Mouse (Mus musculus) NIH3T3 (cell line): ENCODE results near the gene Mras.

Experiments
- DNase-seq: peaks from one replicate; pipeline ENCODE4 v3.0.0-alpha.2; 2012; ENCODE audit warnings: low read depth

Mras gene

GRCm38 (mm10) chr9:99411785-99412184 lies 25.4 kb downstream of the Mras start:
- no peak for DNase-seq

- DNase-seq = no peak
Observed at GRCm38 (mm10) chr9:99411093-99411492, 26.1 kb downstream of the Mras start.

GRCm38 (mm10) chr9:99409280-99409679 lies 27.9 kb downstream of the Mras start:
- DNase-seq = no peak

- no peak for DNase-seq
Observed at GRCm38 (mm10) chr9:99401288-99401974, 35.8 kb downstream of the Mras start.

DNA sequence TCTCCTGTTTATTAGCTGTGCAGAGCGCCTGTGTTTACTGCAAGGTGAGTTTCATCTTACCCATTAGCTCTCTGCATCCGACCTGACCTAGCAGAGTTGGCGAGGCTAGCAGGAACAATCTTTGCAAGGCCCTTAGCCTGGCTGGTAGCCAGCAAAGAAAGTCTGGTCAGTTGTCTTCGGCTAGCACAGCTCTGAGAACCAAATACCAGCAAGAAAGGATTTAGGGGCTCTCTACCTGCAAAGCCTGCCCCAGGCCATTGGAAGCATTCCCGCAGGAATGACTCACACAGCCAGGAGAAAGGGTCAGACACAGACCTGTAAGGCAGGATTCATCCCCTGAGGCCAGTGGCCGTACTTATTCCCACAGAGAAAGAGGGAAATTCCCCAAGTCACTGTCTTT lies 36.4 kb downstream of the Mras start:
- DNase-seq = peak; percentile 36

- DNase-seq = no peak
Observed at GRCm38 (mm10) chr9:99397056-99397815, 39.9 kb downstream of the Mras start.

DNA sequence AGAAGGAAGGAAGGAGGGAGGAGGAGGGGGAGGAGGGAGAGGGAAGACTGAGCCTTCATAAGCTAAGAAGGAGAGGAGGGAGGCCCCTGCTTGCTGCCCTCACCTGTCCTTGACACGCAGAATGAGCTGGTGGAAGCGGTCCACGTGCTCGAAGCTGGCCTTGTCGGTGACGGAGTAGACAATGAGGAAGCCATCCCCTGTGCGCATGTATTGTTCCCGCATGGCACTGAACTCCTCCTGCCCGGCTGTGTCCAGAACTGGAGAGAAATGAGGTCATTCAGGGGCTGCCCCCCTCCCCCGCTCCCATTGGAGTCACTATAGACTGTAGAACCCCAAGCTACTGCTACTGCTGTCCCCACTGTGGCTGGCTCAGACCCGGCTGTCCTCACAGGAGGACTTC lies 42.8 kb downstream of the Mras start:
- DNase-seq = no peak

- DNase-seq = no peak
Observed at GRCm38 (mm10) chr9:99393146-99393545, 44.0 kb downstream of the Mras start.

DNA sequence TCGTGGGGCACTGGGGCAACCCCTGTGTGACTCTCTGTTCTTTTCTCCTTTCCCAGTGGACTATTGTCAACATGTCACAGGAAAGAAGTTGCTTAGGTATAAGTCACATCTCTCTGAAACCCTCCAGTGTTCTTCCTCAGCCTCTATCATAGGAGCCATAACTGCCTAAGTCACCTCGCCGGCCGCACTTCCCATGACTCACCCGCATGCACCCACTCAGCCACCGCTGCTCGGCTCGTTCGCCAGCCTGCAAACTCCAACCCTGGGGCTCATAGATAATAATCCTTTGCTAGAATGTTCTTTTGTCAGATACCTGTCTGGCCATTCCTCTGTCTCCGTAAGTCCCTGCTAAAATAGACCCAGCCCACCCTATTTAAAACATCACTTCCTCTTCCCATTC lies 45.6 kb downstream of the Mras start:
- DNase-seq = no peak

DNA sequence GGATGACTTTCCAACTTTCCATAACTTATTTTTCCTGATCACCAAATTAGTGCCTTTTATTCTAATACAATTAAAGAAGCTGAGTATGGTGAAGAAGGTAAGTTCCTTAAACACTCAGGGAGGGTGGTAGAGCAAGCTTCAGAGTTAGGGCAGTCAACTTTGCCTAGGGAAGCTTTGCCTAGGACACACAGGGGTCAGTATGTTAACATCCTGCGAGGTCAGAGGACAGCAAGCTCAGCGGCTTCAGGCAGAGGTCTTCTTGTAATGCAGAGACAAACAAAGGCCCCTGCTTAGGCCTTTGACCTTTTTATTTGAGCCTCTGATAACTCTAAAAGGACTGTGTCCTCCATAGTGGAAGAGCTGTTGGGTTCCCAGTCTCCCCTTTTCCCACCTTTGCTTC lies 46.5 kb downstream of the Mras start:
- no peak for DNase-seq

DNA sequence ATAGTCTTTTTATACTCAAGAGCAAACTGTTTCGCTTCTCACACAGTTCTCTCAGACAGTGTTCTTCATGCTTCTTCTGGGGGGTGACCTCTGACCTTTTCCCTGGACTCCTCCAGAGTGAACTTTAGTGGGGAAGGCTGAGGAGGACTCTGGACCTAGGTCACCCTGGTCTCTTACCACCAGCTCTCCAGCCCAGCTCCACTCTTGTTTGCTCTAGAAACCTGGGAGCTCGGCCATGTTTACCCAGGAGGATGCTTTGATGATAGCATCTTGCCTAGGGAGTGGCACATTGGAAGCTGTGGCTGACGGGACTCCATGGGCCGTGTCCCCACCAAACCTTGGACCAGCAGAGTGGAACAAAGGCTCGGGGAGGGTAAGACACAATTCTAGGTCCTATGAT lies 47.0 kb downstream of the Mras start:
- DNase-seq = no peak

GRCm38 (mm10) chr9:99389506-99389905 lies 47.7 kb downstream of the Mras start:
- no peak for DNase-seq

DNA sequence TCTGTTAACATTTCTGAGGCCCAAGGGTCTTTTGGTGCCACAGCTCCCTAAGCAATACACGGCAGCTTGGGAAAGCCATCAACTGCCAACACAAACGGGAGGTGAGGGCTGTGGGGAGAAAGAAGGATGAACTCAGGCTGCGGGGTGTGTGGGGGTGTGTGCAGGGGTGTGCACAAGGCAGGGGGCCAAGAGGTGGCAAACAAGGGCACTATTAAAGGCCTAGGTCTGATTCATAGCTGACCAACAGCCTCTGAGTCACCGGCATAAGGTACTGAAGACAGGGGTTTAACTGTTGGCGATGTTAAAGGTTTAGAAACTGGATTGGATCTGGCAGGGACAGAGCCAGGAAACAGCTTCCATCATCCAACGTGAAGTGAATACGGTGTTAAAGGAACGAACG lies 48.3 kb downstream of the Mras start:
- DNase-seq = peak; percentile 76

DNA sequence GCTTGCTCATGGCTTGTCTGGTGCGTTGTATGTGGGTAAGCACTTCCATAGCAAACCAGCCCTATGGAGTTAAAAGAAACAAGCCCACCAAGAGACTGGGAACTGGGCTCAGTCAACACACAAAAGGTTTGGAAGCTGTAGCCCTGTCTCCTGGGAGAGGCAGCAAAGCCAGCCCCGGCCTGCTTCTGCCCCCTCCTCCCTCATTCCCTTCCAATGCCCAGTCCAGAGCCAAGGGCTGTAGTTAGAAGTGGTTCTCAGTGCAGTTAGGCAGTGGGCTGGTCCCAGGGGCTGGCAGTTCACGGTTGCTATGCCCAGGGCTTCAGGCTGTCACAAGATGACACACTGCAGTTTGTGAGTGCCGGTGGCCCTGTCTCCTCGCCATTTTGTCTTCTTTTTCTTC lies 49.1 kb downstream of the Mras start:
- no peak for DNase-seq

GRCm38 (mm10) chr9:99382556-99382955 lies 54.6 kb downstream of the Mras start:
- DNase-seq = no peak

DNA sequence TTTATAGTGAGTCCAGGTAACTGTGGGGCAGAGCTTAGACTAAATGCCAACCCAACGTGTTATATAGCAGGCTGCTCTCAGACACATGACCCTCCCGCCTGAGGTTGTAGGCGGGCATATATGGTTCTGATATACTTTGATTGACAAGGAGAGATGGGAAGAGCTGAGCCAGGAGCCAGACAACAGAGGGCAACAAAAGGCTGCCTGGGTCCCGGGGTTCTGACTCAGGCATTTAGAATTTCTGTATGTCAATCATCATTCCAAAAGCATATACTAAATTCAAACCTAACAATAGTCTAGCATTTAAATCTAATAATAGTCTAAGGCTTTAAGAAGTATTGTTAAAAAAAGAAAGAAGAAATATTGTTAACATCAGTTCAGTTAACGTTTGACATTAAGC lies 58.0 kb downstream of the Mras start:
- peak; percentile 46 for DNase-seq

- DNase-seq = peak; percentile 80
Observed at GRCm38 (mm10) chr9:99376591-99377418, 60.4 kb downstream of the Mras start.

GRCm38 (mm10) chr9:99368431-99368830 lies 68.8 kb downstream of the Mras start:
- no peak for DNase-seq

- DNase-seq = peak; percentile 61
Observed at GRCm38 (mm10) chr9:99365906-99366305, 71.3 kb downstream of the Mras start.

DNA sequence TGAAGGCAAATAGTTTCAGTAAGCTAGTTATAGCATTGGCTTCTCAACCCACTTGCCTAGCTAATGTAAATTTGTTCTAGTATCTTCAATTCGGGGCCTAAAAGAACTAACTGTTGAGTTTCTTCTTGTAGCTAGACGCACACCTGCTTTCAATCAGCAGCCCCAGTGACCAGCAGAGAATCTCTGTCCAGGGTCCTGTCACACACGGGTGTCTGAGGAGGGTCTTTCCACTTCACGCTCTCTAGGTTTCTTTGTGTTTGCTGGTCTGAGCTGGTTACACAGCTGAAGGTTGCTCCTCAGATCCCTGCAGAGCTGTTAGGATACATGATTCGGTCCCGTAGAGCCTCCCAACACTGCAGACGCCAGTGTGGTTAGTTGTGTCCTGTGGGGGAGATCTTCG lies 74.1 kb downstream of the Mras start:
- peak; percentile 57 for DNase-seq

DNA sequence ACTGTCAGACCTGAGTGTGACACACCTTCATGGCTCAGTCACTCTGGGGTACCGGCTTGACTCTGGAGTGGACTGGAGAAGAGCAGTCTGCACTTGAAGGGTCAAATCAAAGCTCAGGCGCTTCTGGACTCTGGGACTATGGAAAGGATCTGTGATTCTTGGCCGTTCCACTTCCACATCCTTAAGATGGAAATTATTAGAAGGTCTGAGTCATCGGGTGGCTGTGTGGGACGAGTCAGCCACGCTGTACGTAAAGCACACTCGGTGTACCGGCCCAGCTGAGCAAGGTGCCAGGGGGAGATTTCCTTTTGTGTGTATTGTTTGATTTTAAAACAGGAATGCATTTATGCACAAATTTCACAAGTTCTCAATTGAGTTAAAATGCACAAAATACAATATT lies 75.2 kb downstream of the Mras start:
- peak; percentile 71 for DNase-seq

DNA sequence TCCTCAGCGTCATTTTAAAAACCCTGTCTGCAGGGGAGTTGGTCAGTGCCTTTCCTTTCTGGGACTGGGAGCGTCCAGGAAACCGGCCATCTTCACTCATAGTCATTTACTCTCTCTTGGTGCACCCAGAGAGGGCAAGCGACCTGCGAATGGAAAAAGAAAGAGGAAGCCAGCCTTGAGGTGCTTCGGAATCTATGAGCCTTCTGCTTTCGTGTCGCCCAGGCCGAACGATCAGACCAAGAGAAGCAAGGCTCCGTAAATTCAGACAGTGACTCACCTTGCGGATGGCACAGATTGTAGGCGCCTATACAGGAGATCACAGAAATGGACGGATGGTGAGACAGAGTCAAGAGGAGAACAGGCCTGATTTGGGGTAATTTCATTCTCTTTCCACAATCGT lies 78.2 kb downstream of the Mras start:
- no peak for DNase-seq
